Mouse (Mus musculus) left cerebral cortex, adult 2 months (tissue): ENCODE results near the gene Apcs. TPM values are rescaled to one million over a fixed set of nuclear protein-coding genes. Genes with fewer than 3 reads are reported as not detected.

Experiments used
- DNase-seq, 2 experiments: peaks; one replicate each; pipeline ENCODE4 v3.0.0; 2021 to 2022; ENCODE audit warnings: low spot score in 2 of 2, mixed read lengths in 1 of 2; ENCODE audit errors: extremely low spot score in 1 of 2
- H3K27ac ChIP-seq: fragments of 200-600 bp; 2 replicates; pipeline ENCODE4 v1.8.1; 2022
- H3K4me3 ChIP-seq: fragments of 200-600 bp; 2 replicates; pipeline ENCODE4 v1.8.1; 2022
- CTCF ChIP-seq: fragments of 200-600 bp; IDR thresholded peaks from 2 replicates; pipeline ENCODE4 v1.8.1; 2022; ENCODE audit warnings: antibody characterized with exemption, mild to moderate bottlenecking, moderate library complexity
- intact Hi-C: fragments of 180-260 bp; cut with DNase I; formaldehyde crosslinking; loops from one replicate; pipeline ENCODE4 v1.15.1; 2025
- long read RNA-seq, 2 experiments: library from polyadenylated mRNA; stranded (forward); transcript quantifications; one replicate each; pipeline ENCODE4 v2.0.0; 2021; ENCODE audit warnings: borderline mapping rate in 2 of 2
- total RNA-seq, 2 experiments: library from RNA; stranded (reverse); gene quantifications; 2 replicates each; pipeline ENCODE4 v1.2.3; 2021

The Apcs gene
- not detected for total RNA-seq
- long read RNA-seq, experiment 1, result 0 reads
- long read RNA-seq, experiment 2, result 0 reads

DNA sequence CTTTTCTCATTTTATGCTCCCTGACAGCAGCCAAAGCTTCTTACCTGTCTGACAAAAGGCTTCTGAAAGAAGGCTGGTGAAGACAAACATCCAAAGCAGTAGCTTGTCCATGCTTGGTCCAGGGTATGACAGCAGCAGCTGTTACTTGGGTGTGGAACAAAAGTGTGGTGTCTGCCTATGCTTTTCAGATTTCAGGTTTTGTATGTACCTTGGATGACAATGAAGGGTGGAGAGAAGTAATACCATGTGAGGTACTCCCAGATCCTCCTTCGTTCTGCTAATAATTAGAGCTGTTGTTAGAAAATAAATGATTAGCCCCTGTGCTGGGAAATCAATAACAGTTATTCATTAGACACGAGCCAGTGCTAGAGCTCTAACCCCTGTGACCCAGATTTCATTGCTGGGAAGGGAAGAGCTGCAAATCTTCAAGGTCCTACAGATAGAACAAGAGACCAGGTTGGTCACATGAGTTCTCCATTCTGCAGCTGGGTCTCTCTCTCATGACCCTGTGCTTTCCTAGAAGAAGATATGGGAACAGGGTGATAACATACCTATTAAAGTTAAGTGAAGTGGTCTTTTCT lies at the start of gene Apcs:
Gene Apcs (minus strand): TSS at position 265 of the 581 bp plus-strand sequence.
- Histone ChIP-seq H3K4me3 (no peak within 1 kb of the TSS), H3K27ac (no peak within 1 kb of the TSS)
- no peak for DNase-seq
- intact Hi-C loops, result no loop called here
- no peak for TF ChIP-seq CTCF

DNA sequence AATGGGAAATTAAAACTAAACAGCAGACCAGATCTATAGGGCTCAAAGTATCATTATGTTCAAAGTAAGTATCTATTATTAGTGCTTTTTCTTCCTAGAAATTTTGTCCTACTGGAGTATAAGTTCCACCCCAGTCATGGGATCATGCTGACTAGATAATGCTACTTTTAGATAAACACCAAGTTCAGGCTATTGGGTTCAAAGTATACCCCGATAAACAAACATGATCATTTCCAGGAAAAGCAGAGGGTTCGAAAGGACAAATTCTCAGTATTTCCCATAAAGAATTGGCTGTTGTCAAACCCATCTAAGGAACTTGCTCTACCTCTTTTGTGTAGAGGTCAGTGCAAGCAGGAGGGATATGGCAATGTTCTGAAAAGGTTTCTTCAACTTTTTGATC lies 37.4 kb upstream of the Apcs start:
- intact Hi-C loops, result no loop called here
- H3K27ac ChIP-seq, result no peak overlapping the region
- TF ChIP-seq CTCF, result no peak
- no peak for DNase-seq
- H3K4me3 ChIP-seq, result no peak overlapping the region

DNA sequence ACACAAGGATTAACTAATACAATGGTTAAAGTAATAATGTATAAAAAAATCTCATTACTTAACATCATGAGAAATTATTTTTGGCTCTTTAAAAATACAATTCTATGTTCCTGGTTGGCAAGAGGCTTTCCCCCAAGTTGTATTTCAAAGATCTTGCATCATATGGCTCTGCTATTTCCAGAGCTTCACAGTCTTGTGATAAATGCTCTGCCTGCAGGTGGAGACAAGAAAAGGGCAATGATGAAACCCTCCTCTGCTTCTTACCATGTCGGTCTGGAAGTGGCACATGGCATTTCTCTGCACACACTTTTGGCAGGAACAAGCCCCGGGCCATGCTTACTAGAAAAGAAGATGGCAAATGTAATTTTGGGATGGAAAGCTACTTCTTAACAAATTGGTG lies 23.6 kb upstream of the Apcs start:
- TF ChIP-seq CTCF, result no peak; the same call in 1 of the 2 replicates
- no peak for DNase-seq
- intact Hi-C loops, result no loop called here
- Histone ChIP-seq H3K27ac (no peak overlapping the region), H3K4me3 (no peak overlapping the region)

DNA sequence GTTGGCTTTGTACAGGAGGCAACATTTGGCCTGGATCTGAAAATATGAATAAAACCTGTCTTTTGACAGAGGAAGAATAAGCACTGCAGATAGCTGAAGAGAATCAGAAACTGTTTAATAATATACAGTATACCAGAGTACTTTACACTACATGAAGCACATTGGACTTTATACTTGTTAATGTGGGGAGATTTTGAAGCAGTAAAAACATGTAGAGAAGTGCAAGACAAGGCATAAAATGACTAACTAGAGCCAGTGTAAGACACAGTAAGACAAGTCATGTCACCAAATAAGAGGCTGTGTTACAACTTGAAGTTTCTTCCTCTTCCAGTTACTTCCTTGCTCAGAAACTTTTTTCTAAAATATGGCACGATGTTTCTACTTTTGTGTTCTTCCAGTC lies 22.3 kb upstream of the Apcs start:
- no peak overlapping the region for H3K27ac ChIP-seq
- intact Hi-C loops, result no loop called here
- H3K4me3 ChIP-seq, result no peak overlapping the region
- no peak for TF ChIP-seq CTCF
- DNase-seq, result no peak

DNA sequence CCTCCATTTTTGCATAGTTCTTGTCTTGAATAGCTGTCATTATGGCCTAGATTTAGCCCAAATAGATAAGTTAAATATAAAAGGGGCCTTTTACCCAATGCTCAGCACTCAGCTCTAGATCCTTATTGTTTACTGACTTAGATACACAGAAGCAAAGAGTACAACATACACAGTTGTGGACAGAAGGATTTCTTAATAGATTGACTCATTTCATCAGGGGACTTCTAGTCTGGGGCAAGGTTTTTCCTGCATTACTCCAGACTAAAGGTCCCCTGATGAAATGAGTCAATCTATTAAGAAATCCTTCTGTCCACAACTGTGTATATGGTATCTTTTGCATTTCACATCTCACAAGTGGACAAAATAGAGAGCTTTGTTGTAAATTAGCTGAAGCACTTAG lies 8.5 kb upstream of the Apcs start:
- no peak overlapping the region for H3K4me3 ChIP-seq
- intact Hi-C loops, result no loop called here
- no peak for TF ChIP-seq CTCF
- no peak overlapping the region for H3K27ac ChIP-seq
- no peak for DNase-seq

DNA sequence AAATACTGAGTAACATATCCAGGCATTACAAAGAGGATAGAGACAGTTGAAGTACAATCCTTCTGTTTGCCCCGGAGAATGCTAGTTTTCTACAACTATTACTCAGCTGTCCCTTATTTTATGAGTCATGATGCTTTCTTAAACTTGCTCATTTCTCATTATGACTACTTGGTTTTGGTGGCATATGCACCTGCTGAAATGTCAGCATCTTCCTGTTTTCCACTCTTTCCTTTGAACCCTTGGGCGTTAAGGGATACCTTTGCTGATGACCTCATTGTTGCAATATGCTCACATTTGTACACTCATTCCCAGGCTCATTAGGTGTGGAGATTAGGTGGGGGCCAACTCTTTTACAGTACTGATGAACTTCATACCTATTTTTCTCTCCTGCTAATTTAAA lies 594 bp upstream of the Apcs start:
- no peak for DNase-seq
- Histone ChIP-seq H3K4me3 (no peak overlapping the region), H3K27ac (no peak overlapping the region)
- no peak for TF ChIP-seq CTCF
- intact Hi-C loops, result no loop called here

DNA sequence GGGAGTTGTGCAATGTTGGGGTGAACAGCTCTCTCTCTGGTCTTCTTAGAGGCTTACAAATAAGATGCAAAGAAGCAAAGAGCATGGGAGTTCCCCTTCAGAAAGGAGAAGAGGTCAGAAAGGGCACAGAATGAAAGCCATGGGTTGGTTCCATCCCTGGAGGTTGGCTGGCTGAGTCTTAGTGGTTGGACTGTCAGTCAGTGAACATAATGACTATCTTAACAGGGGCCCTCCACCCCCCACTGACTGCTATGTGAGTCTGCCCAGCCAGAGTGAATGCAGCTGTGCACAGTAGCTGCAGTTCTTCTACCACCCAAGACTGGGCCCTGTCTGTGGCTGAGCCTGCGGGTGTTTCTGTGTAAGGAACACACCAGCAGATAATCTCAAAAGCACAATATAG lies 18.2 kb downstream of the Apcs start:
- DNase-seq, result no peak
- no peak for TF ChIP-seq CTCF
- Histone ChIP-seq H3K27ac (no peak overlapping the region), H3K4me3 (no peak overlapping the region)
- intact Hi-C loops, result no loop called here

DNA sequence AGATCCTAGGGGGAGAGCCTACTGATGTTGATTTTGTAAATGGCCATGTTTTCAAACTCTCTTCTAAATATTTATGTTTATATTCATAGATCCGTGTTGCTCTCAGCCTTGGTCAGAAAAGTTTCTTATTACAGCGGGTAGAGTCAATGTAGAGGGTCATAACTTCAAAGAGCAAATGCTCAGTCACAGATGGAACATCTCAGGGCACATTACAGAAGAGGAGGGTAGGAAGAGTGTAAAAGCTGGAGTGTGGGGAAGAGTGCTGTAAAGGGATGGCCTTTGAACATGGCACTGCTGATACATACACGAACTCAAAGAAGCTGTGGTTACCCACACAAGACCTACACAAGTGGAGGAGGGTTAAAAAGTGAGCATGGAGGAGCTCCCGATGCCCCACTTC lies 19.6 kb downstream of the Apcs start:
- intact Hi-C loops, result no loop called here
- Histone ChIP-seq H3K27ac (no peak overlapping the region), H3K4me3 (no peak overlapping the region)
- DNase-seq, result no peak
- TF ChIP-seq CTCF, result no peak

DNA sequence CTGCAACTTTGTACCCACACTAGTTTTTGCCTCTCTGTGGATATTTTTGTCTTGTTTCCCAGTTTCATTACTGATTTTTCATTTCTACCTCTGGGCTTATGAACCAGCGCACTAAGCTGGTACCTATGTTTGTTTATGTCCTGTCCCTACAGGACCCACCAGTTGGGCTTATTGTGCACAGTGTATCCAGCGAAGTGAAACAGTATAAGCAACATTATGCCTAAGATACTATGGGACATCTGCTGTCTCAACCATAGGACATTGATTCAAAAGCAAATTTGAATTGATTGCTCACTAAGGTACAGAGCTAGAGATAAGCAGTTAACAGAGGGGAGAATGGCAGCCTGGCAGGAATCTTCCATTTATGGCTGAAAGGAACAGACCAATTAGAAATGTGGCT lies 46.7 kb downstream of the Apcs start:
- no peak for TF ChIP-seq CTCF
- Histone ChIP-seq H3K27ac (no peak overlapping the region), H3K4me3 (no peak overlapping the region)
- no peak for DNase-seq
- intact Hi-C loops, result no loop called here

DNA sequence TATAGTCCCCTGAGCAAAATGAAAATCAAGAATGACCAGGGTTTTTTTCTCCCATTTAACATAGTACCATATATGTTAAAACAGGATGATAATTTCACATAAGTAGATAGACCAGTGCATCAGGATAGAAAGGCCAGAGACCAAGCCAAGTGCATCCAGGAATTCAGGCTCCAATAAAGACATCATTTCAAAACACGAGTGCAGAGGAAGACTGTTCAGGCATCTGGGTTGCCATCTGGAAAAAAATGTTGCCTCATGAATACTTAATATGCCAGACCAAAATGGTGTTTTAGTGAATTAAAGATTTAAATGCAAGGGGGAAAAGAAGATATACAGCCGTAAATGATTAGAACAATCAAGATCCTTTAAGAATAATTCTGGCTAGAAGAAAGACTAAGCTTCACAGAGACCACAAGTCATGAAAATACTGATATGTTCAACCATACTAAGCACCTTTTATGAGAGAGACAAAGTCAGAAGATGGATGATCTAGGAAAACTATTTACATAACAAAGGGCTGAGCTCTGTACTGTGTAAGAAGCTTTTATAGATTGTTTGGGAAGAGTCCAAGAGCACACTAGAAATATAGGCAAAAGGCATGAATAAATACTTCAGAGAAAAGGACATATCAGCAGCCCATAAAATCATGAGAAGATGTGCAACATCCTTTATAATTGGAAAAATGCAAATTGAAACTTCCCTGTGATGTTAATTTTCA lies 47.6 kb downstream of the Apcs start:
- Histone ChIP-seq H3K27ac (no peak overlapping the region), H3K4me3 (no peak overlapping the region)
- no peak for TF ChIP-seq CTCF
- DNase-seq, result no peak
- intact Hi-C loops, result no loop called here

Other genes starting within 250 kb of the Apcs start
- gene Crp, start 197.0 kb downstream of the Apcs start, total RNA-seq, result not detected
- not detected for gene Olfr16, start 55.4 kb upstream of the Apcs start, total RNA-seq
- gene Olfr1408, start 242.3 kb upstream of the Apcs start, total RNA-seq, result not detected